Mouse (Mus musculus): ENCODE data around the gene Stx19. TPM values are rescaled to one million over a fixed set of nuclear protein-coding genes. Genes with fewer than 3 reads are reported as not detected.

The Stx19 gene
- polyA plus RNA-seq, 1 experiment = not detected

DNA sequence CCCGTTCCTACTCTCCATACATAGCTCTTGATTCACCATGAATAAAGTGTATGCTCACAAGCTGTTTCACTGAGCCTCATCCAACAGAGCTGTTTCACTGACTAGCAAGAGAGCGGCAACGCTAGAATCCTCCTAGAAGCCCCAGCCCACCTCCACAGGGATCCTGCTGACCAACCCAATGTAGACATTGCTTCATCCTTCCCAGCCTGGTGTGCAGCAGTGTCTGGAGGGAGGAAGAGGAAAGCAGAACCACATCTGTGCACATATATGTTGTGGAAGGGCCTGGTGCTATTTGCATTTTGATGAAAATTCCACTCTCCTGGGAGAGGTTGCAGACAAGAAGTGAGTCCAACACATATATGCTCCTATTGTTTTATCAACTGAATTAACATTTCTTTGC lies 9.9 kb upstream of the Stx19 start:
- no peaks in the 10 kb centered on the region for H3K27me3 ChIP-seq (replicated peaks)
- TF ChIP-seq FLI1 (IDR thresholded peaks at IDR 0.05; ENCODE audit: low read length) (no peak), GATA1 (IDR thresholded peaks at IDR 0.05; ENCODE audit: borderline replicate concordance, low read length) (no peak)
- peaks cover 20% of the 10 kb centered on the region for H3K4me1 ChIP-seq
- H3K36me3 ChIP-seq (replicated peaks; ENCODE audit: low read length) = peaks cover 54% of the 10 kb centered on the region
- no peak overlapping the region for H3K4me3 ChIP-seq (replicated peaks)
- H3K9me3 ChIP-seq = no peaks in the 10 kb centered on the region

DNA sequence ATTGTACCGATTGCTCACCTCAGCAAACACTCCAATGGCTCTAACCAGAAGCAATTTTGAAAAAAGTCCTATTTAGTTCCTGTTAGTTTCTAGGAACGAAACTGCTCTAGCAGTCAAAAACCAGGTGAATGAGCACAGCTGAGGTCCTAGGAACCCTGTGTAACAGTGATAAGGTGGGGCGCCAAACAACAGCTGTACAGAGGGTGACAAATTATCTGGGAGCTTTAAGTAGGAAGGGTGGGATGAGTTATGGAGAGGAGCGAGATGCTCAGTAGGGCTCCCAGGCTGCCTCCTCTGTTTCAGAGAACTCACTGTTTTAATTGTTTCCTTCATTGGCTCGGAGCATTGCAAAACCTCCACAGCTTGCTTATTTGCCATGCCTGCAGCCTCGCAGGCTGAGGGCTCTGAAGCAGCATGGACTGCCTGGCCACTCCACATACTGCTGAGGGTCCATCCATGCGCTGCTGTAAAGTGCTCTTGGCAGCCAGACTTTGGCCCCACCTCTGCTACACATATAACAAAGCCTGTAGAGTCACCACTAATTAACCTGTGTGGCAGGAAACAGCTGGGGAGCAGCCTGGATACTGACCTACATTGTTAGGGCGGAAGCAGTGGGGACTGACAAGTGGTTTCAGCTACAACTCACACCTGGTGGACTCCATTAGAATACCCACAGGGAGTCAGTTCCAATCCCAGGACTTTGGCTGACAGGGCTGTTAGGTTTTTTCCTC lies 7.1 kb upstream of the Stx19 start:
- no peak for TF ChIP-seq FLI1 (IDR thresholded peaks at IDR 0.05; ENCODE audit: low read length)
- no peak for TF ChIP-seq GATA1 (IDR thresholded peaks at IDR 0.05; ENCODE audit: borderline replicate concordance, low read length)
- Histone ChIP-seq H3K4me3 (replicated peaks) (peak overlapping the region; percentile 29), H3K27me3 (replicated peaks) (no peaks in the 10 kb centered on the region), H3K4me1 (peaks cover 18% of the 10 kb centered on the region), H3K9me3 (no peaks in the 10 kb centered on the region), H3K36me3 (replicated peaks; ENCODE audit: low read length) (peaks cover 44% of the 10 kb centered on the region)

DNA sequence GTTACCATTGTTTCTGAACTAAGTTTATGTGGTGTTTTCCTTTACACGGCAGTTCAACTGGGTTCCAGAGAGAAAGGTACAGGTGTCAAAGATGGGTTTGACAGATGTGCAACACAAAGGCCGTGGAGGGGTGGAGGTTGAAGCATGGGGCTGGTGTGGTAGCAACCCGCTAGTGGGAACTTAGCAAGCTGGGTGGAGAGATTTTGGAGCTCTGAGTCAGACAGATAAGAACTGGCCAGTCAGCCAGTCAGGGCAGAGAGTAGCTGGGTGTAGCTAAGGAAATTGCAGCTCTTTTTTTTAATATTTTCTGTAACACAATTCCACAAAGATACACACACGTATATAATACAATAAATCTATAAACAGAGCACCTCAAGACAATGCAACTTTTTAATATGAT lies 3.6 kb upstream of the Stx19 start:
- H3K36me3 ChIP-seq (replicated peaks; ENCODE audit: low read length) = peaks cover 18% of the 10 kb centered on the region

DNA sequence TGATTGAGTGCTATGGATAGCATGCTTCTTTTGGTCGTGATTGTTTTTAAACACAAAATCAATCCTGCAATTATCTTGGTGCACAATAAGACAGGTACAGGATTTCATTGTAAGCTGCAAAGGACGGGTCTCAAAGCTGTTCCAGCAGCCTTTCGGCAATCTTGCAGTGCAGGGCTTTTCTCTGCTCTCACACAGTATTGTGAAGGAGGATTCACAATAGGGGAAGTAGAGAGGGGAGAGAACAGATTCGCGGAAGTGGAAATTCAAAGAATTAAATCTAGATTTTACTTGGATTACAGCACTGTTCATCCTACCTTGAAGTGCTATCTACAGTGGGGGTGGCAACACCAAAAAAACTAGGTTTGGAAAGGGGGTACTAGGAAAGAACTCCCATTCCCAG lies 686 bp upstream of the Stx19 start:
- H3K9me3 ChIP-seq = no peaks in the 10 kb centered on the region
- H3K27me3 ChIP-seq (replicated peaks) = no peaks in the 10 kb centered on the region
- TF ChIP-seq GATA1 (IDR thresholded peaks at IDR 0.05; ENCODE audit: borderline replicate concordance, low read length) = no peak
- no peak for TF ChIP-seq FLI1 (IDR thresholded peaks at IDR 0.05; ENCODE audit: low read length)
- peaks cover 3% of the 10 kb centered on the region; the same call in 1 of the 2 replicates for H3K4me1 ChIP-seq
- no peak overlapping the region for H3K4me3 ChIP-seq (replicated peaks)
- H3K36me3 ChIP-seq (replicated peaks; ENCODE audit: low read length) = peaks cover 11% of the 10 kb centered on the region

More for the DNA sequence above, 3.6 kb upstream of the Stx19 start:
- Histone ChIP-seq H3K27me3 (replicated peaks) (no peaks in the 10 kb centered on the region), H3K9me3 (no peaks in the 10 kb centered on the region), H3K4me3 (replicated peaks) (no peak overlapping the region), H3K4me1 (peaks cover 18% of the 10 kb centered on the region)
- TF ChIP-seq GATA1 (IDR thresholded peaks at IDR 0.05; ENCODE audit: borderline replicate concordance, low read length) (no peak), FLI1 (IDR thresholded peaks at IDR 0.05; ENCODE audit: low read length) (no peak)

DNA sequence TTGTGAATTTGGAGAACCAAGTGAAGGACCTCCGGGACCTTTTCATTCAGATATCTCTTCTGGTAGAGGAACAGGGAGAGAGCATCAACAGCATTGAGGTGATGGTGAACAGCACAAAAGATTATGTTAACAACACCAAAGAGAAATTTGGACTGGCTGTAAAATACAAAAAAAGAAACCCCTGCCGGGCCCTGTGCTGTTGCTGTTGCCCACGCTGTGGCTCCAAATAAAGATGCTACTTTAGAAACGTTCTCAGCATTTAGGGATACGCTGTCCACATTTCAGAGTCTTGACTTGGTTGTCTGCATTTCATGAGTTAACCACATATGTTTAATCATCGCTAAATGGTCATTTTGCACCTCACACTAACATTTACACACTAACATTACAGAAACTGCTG lies 8.0 kb downstream of the Stx19 start:
- Histone ChIP-seq H3K27me3 (replicated peaks) (no peaks in the 10 kb centered on the region), H3K4me1 (peaks cover 6% of the 10 kb centered on the region; the same call in 1 of the 2 replicates), H3K36me3 (replicated peaks; ENCODE audit: low read length) (peaks cover 10% of the 10 kb centered on the region), H3K9me3 (no peaks in the 10 kb centered on the region), H3K4me3 (replicated peaks) (no peak overlapping the region)
- TF ChIP-seq GATA1 (IDR thresholded peaks at IDR 0.05; ENCODE audit: borderline replicate concordance, low read length) (no peak), FLI1 (IDR thresholded peaks at IDR 0.05; ENCODE audit: low read length) (no peak)

DNA sequence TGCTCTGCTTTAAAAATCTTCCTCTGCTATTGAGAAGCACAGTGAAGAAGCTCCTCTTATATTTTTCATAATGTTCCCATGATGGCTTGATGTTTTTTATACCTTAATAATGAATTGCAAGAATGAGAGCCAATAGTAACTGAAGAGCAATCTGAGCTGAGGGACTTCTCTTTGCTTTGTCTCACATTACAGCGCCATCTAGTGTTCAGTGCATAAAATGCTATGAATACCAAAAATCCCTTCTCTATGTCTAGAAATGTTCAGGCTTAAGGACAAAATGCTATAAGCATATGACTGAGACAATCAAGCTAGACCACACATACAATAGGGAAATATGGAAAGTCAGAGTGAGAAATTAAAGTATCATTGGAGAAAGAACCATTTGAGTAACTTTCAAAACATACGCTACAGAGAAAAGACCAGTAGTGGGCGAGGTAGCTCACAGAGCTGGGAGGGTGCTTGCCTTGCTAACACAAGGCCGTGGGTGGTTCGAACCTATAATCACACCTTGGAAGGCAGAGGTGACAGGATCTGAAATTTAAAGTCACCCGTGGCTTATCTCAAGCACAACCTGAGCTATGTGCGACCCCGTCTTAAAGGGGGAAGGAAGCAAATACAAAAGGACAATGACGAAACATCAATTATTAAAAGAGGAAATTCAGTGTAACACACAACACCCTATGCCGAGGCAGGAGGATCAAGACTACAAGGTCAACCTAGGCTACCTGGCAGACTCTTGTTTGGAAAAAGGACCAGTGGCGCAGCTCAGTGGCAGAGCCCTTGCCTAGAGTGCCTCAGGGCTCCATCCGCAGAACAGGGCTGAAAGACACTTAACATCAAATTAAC lies 11.9 kb downstream of the Stx19 start:
- Histone ChIP-seq H3K27me3 (replicated peaks) (no peaks in the 10 kb centered on the region), H3K4me1 (peaks cover 17% of the 10 kb centered on the region), H3K4me3 (replicated peaks) (no peak overlapping the region), H3K9me3 (no peaks in the 10 kb centered on the region), H3K36me3 (replicated peaks; ENCODE audit: low read length) (peaks cover 13% of the 10 kb centered on the region)
- TF ChIP-seq FLI1 (IDR thresholded peaks at IDR 0.05; ENCODE audit: low read length) = no peak
- no peak for TF ChIP-seq GATA1 (IDR thresholded peaks at IDR 0.05; ENCODE audit: borderline replicate concordance, low read length)

DNA sequence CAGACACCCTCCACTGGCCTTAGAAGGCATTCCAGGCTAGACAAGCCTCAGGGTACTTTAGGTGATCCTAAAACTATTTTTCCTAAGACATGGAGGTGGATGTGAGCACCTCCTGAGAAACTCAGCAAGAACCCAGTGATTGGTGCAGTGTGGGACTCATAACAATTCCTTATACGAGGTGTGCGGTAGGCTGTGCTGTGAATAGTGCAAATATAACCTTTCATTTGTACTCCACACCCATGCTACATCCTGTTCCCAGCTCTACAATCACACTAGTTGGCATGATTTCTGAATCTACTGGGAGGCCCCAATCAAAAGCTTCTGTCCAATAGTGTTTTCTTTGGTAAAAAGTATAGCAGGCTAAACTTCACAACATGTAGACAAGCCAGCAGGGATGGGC lies 17.6 kb downstream of the Stx19 start:
- peaks cover 3% of the 10 kb centered on the region for H3K36me3 ChIP-seq (replicated peaks; ENCODE audit: low read length)
- TF ChIP-seq GATA1 (IDR thresholded peaks at IDR 0.05; ENCODE audit: borderline replicate concordance, low read length) = no peak
- no peak for TF ChIP-seq FLI1 (IDR thresholded peaks at IDR 0.05; ENCODE audit: low read length)

DNA sequence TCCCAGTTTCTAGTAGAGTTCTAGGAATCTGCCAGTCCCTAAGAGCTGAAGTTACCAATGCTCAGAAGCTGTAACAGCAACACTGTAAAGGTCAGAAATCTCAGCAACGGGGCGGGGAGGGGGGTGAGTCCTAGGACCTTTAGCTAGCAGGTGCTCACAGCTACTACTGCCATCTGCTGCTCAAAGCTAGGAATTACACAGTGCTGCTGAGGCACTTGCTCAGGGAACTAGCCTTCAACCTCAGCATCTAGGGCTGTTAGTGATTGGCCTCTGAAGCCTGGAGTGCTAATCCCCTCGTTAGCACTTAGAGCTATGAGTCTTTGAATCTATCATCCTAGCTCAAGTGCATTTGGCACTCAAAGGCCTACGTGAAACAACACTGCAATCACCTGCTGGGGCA lies 18.0 kb downstream of the Stx19 start:
- Histone ChIP-seq H3K27me3 (replicated peaks) (no peaks in the 10 kb centered on the region), H3K4me1 (peaks cover 41% of the 10 kb centered on the region), H3K4me3 (replicated peaks) (no peak overlapping the region), H3K9me3 (no peaks in the 10 kb centered on the region), H3K36me3 (replicated peaks; ENCODE audit: low read length) (peaks cover 3% of the 10 kb centered on the region)
- TF ChIP-seq GATA1 (IDR thresholded peaks at IDR 0.05; ENCODE audit: borderline replicate concordance, low read length) (no peak), FLI1 (IDR thresholded peaks at IDR 0.05; ENCODE audit: low read length) (no peak)

More for the DNA sequence above, 17.6 kb downstream of the Stx19 start:
- Histone ChIP-seq H3K4me3 (replicated peaks) (no peak overlapping the region), H3K27me3 (replicated peaks) (no peaks in the 10 kb centered on the region), H3K4me1 (peaks cover 41% of the 10 kb centered on the region), H3K9me3 (no peaks in the 10 kb centered on the region)

DNA sequence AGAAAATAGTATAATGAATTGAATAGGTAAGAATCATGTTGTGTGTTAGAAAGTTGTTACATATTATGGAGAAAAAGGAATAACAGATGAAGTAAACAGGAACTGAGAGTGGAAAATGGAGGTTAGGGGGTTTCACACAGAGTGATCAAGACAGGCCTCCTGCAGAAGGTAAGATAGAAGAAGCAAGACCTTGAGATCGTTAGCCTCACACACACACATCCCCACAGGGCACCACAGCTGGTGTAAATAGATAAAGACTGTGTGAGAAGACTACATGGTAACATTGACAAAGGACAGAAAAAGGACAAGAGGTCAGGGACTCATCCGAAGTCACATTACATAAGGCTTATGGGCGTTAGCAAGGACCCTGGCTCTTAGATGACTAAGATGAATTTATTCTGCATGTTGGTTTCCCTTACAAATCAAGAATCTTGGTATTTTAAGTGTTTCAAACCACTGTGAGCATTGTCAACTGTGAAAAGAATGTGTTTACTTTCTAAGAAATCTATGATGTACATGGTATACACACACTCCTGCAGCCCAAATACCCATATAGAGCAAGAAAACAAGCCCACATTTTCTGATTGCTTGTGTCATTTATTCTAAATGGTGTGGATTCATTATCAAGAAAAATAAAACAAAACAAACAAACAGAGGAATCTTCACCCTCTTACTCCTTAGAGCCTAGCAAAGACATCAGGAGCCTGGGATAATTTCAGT lies 19.7 kb downstream of the Stx19 start:
- Histone ChIP-seq H3K27me3 (replicated peaks) (no peaks in the 10 kb centered on the region), H3K4me3 (replicated peaks) (no peak overlapping the region), H3K9me3 (no peaks in the 10 kb centered on the region), H3K36me3 (replicated peaks; ENCODE audit: low read length) (peaks cover 3% of the 10 kb centered on the region), H3K4me1 (peaks cover 40% of the 10 kb centered on the region)
- TF ChIP-seq FLI1 (IDR thresholded peaks at IDR 0.05; ENCODE audit: low read length) = no peak
- TF ChIP-seq GATA1 (IDR thresholded peaks at IDR 0.05; ENCODE audit: borderline replicate concordance, low read length) = no peak
